Mouse (Mus musculus) liver, postnatal 0 days (tissue): Measurements from ENCODE around the gene Sgk1.
A peak's percentile ranks its signal among the peaks of the same experiment; 100 is the strongest.

Experiments used
- CTCF ChIP-seq: sonication (generic); IDR thresholded peaks from 2 replicates; pipeline ENCODE4 v1.5.1; 2016; ENCODE audit warnings: antibody characterized with exemption, low read depth
- EP300 ChIP-seq: IDR thresholded peaks from 2 replicates; pipeline ENCODE4 v1.6.1; 2016; ENCODE audit warnings: antibody characterized with exemption, low read depth, mild to moderate bottlenecking

- TF ChIP-seq CTCF (no peak), EP300 (peak; percentile 83)
Observed at GRCm38 (mm10) chr10:22004763-22005162, 122.8 kb downstream of the Sgk1 start.
